15 mouse cellular contexts compared by ENCODE assay signal in the genomic region with DNA sequence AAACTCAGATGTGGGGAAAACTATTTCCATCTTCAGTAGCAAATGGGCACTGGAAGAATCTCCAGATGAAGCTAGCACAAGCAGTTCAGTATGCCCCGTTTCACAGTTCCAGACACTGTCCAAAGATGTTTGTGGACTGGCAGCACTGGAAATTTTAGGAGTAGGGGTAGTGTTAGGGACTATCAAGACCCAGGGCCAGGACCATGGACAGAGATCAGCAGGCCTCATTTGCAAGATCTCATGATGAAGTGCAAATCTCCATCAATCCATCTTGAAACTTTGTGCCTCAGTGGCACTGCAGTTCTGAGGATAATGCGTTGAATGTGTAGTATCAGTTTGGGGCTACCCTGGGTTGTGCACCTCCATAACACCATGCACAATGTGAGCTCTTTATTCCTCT. TPM values are rescaled to one million over a fixed set of nuclear protein-coding genes. Genes with fewer than 3 reads are reported as not detected.
DNase-seq lines count a peak whose midpoint lies in the region; ATAC-seq lines count a peak whose summit lies in the region.
"Had no signal": no experiment of that assay in that cellular context is flagged by ENCODE, and none has a peak within 500 bp of the region (broad histone marks: within the 10 kb centered on the region; RNA-seq: fewer than 3 reads in every experiment).

No protein-coding gene starts in this region.

- no peak overlapping the region for H3K27ac ChIP-seq in heart, embryonic 11.5 days (ENCODE audit: low read depth, low read length)
- H3K27ac ChIP-seq: kidney, embryonic 15.5 days; liver, embryonic 12.5 days had no signal

- no peak overlapping the region for H3K4me2 ChIP-seq in heart, embryonic 11.5 days
- H3K4me2 ChIP-seq: kidney, embryonic 15.5 days; liver, embryonic 12.5 days had no signal

- H3K36me3 ChIP-seq in heart, embryonic 11.5 days (ENCODE audit: control insufficient read depth, insufficient read depth, low read length) = no peaks in the 10 kb centered on the region
- H3K36me3 ChIP-seq: kidney, embryonic 15.5 days; liver, embryonic 12.5 days had no signal

- H3K4me1 ChIP-seq in heart, embryonic 11.5 days (ENCODE audit: control insufficient read depth, insufficient read depth, low read length) = no peaks in the 10 kb centered on the region
- H3K4me1 ChIP-seq: kidney, embryonic 15.5 days; liver, embryonic 12.5 days had no signal

- DNase-seq in kidney, postnatal 10 days = peak; percentile 56
- no peak for DNase-seq in kidney, adult 18-20 months
- DNase-seq in 3T3-L1 (ENCODE audit: low read depth, low spot score) (peak; percentile 20), 416B (ENCODE audit: low read depth) (peak; percentile 36)
- DNase-seq in embryo, embryonic 11 days = peak; percentile 40
- no peak for DNase-seq in spleen, adult 12 weeks (ENCODE audit: low spot score)
- no peak for DNase-seq in left cerebral cortex, adult 11 months (ENCODE audit: low spot score)
- DNase-seq: adrenal gland, adult 8-10 months; cerebellum, adult 11-12 months; forebrain, postnatal 0 days; layer of hippocampus, postnatal 36 days had no signal

- no peaks in the 10 kb centered on the region for H3K9me3 ChIP-seq in heart, embryonic 11.5 days (replicated peaks; ENCODE audit: control insufficient read depth, low read length)
- H3K9me3 ChIP-seq: kidney, embryonic 15.5 days; liver, embryonic 12.5 days had no signal

- WGBS in heart, embryonic 11.5 days (ENCODE audit: insufficient replicate concordance) = 67% methylated on average over 2 of the region's 2 CpGs

- H3K4me3 ChIP-seq in heart, embryonic 11.5 days (ENCODE audit: low read depth, low read length) = no peak overlapping the region
- H3K4me3 ChIP-seq: kidney, embryonic 15.5 days; liver, embryonic 12.5 days had no signal

- 0 out of 2 replicates have a peak, but pooled peaks cover under 1% of the 10 kb centered on the region for H3K27me3 ChIP-seq in heart, embryonic 11.5 days (ENCODE audit: control insufficient read depth, insufficient read depth, low read length)

- ATAC-seq in heart, embryonic 11.5 days (replicated peaks; ENCODE audit: insufficient number of reproducible peaks, low FRiP score, low TSS enrichment) = no peak
- ATAC-seq: forebrain, postnatal 0 days; liver, embryonic 12.5 days had no signal

- no peak overlapping the region for H3K9ac ChIP-seq in heart, embryonic 11.5 days (ENCODE audit: low read depth, low read length)
- H3K9ac ChIP-seq: forebrain, postnatal 0 days; kidney, embryonic 15.5 days; liver, embryonic 12.5 days had no signal

RNA-seq across cellular contexts. Expression of gene Nexmif, which starts 7.7 kb away (rescaled TPM):
- polyA plus RNA-seq in heart, embryonic 11.5 days (2014; fragmentation: Nextera tagmentation; extraction: Ambion mirVana) = 0.48 and 0.70 TPM in 2 replicates
- polyA plus RNA-seq: small intestine, adult 2 months had no signal

Comparison
In these comparisons a context has a peak if more than half of its experiments do, and no peak if none do; other contexts are left out.
1. DNase-seq: peak in kidney, postnatal 10 days (single experiment), 3T3-L1 (single experiment), 416B (single experiment) and embryo, embryonic 11 days (single experiment); none in kidney, adult 18-20 months (single experiment), spleen, adult 12 weeks (single experiment) and left cerebral cortex, adult 11 months (single experiment).